Mouse (Mus musculus) small intestine, adult 2 months (tissue): ENCODE data around the gene Hpse2.

Experiments
- CTCF ChIP-seq: fragments of 200-500 bp; IDR thresholded peaks from 2 replicates; pipeline ENCODE4 v1.5.1; 2012; ENCODE audit warnings: low read depth, mild to moderate bottlenecking, control low read depth, inconsistent platforms, low read length, moderate library complexity, mixed read lengths; ENCODE audit not compliant: insufficient replicate concordance, insufficient read length; ENCODE audit errors: extremely low read depth
- POLR2A ChIP-seq: fragments of 200-500 bp; IDR thresholded peaks from 2 replicates; pipeline ENCODE4 v1.6.1; 2012; ENCODE audit warnings: low read depth, mild to moderate bottlenecking, control low read depth, inconsistent platforms, low read length, moderate library complexity

DNA sequence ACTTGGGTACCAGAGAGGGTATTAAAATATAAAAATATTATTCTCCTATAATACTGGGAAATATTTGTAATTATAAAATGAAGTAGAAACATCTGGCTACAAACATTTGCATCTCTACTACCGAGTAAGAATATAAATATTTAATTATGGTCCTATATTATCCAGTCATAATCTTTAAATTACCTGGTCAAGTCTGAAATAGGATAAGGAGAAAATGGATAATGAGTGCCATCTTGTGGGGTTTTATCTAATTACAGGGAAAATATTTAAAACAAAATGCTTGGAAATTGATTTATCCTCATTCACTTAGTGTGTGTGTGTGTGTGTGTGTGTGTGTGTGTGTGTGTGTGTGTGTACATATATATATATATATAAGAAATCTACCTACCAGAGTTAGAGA is 19.0 kb upstream of the Hpse2 start:
- TF ChIP-seq CTCF = no peak
- TF ChIP-seq POLR2A = no peak
